Mouse (Mus musculus) layer of hippocampus, adult 9-11 months (tissue): ENCODE results near the gene Hk2.
"Not testable (repeated sequence)": the region's sequence is repeated elsewhere in the genome, so short reads cannot be mapped to it uniquely, and the experiment has no call there.

Source experiments
- DNase-seq: peaks from one replicate; pipeline ENCODE4 v3.0.0; 2022

The Hk2 gene

DNA sequence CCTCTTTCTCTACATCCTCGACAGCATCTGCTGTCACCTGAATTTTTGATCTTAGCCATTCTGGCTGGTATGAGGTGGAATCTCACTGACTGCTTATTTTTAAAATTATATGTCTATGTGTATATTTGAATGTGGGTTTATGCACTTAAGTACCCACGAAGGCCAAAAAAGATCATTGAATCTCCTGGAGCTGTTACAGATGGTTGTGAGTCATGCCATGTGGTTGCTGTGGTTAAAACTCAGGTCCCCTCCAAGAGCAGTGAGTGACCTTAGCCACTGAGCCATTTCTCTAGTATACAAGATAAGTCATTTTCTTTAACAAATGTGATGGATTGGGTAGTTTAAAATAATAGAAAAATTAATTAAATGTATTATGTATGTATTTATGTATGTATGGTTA lies 95.0 kb downstream of the Hk2 start:
- not testable (repeated sequence) for DNase-seq

- DNase-seq, result not testable (repeated sequence)
Measured at GRCm38 (mm10) chr6:82677629-82678028, 96.6 kb downstream of the Hk2 start.
